In genomic region chr1:168044765-168045164, GRCm38 (mm10) we compare ENCODE assay signal across 14 mouse cellular contexts.
DNase-seq lines count a peak whose midpoint lies in the region; ATAC-seq and TF ChIP-seq lines count a peak whose summit lies in the region.
"Had no signal": no experiment of that assay in that cellular context is flagged by ENCODE, and none has a peak within 500 bp of the region (broad histone marks: within the 10 kb centered on the region; RNA-seq: fewer than 3 reads in every experiment).

No protein-coding gene starts in this region.

- H3K27me3 ChIP-seq in midbrain, embryonic 15.5 days (replicated peaks) = no peaks in the 10 kb centered on the region
- H3K27me3 ChIP-seq: embryonic facial prominence, embryonic 12.5 days; liver, embryonic 15.5 days had no signal

- whole genome bisulfite sequencing in midbrain, embryonic 15.5 days = 30% methylated on average over 10 of the region's 10 CpGs

- DNase-seq in layer of hippocampus, adult 2 months (ENCODE audit: low spot score in 2 of 2) = no peak
- DNase-seq in layer of hippocampus, adult 11-12 months (ENCODE audit: low spot score) = no peak
- peak; percentile 43 for DNase-seq in brain, adult 2 months (ENCODE audit: low read depth, low spot score)
- no peak for DNase-seq in adrenal gland, postnatal 36 days
- DNase-seq: adrenal gland, postnatal 25 days; cerebellum, adult 8-10 months; kidney, postnatal 25 days had no signal

- peak overlapping the region; percentile 32 for H3K4me2 ChIP-seq in midbrain, embryonic 15.5 days
- H3K4me2 ChIP-seq: embryonic facial prominence, embryonic 12.5 days; liver, embryonic 15.5 days had no signal

- TF ChIP-seq CTCF in layer of hippocampus, adult 2 months (conservative IDR thresholded peaks at IDR 0.05) = no peak
- TF ChIP-seq CTCF in cortical plate, adult 2 months (IDR thresholded peaks at IDR 0.05; ENCODE audit: extremely low read depth, insufficient read depth, low read length) = no peak

- H3K9ac ChIP-seq in midbrain, embryonic 15.5 days = no peak overlapping the region
- H3K9ac ChIP-seq: embryonic facial prominence, embryonic 12.5 days; liver, embryonic 15.5 days had no signal

- no peaks in the 10 kb centered on the region for H3K36me3 ChIP-seq in midbrain, embryonic 15.5 days (replicated peaks)
- H3K36me3 ChIP-seq: embryonic facial prominence, embryonic 12.5 days; liver, embryonic 15.5 days had no signal

- TF ChIP-seq POLR2A in cortical plate, adult 2 months (IDR thresholded peaks at IDR 0.05; ENCODE audit: extremely low read depth, insufficient read depth, low read length) = no peak

- H3K4me1 ChIP-seq in cortical plate, adult 2 months (ENCODE audit: control insufficient read depth, insufficient read depth, low read length) = no peaks in the 10 kb centered on the region; the same call in 1 of the 2 replicates
- peaks cover 18% of the 10 kb centered on the region for H3K4me1 ChIP-seq in midbrain, embryonic 15.5 days
- H3K4me1 ChIP-seq: embryonic facial prominence, embryonic 12.5 days; liver, embryonic 15.5 days had no signal

- H3K27ac ChIP-seq in layer of hippocampus, adult 2 months = no peak overlapping the region
- H3K27ac ChIP-seq in cortical plate, adult 2 months (ENCODE audit: insufficient read depth, low read length) = no peak overlapping the region
- H3K27ac ChIP-seq in midbrain, embryonic 15.5 days = peak overlapping the region; percentile 30
- H3K27ac ChIP-seq: embryonic facial prominence, embryonic 12.5 days; liver, embryonic 15.5 days; macrophage had no signal

- peak; percentile 65; the same call in 1 of the 2 replicates for ATAC-seq in midbrain, embryonic 15.5 days (replicated peaks)
- ATAC-seq in megakaryocyte progenitor cell, adult 5-6 weeks (replicated peaks; ENCODE audit: poor library complexity) = no peak
- ATAC-seq: inflammation-experienced regulatory T-cells, adult 6 months had no signal

- H3K9me3 ChIP-seq in midbrain, embryonic 15.5 days = no peaks in the 10 kb centered on the region
- H3K9me3 ChIP-seq: embryonic facial prominence, embryonic 12.5 days; liver, embryonic 15.5 days had no signal

- H3K4me3 ChIP-seq in layer of hippocampus, adult 2 months = peak overlapping the region; percentile 22; the same call in 1 of the 2 replicates
- 0 out of 2 replicates have a peak overlapping the region, but pooled peaks have one; percentile 1 for H3K4me3 ChIP-seq in cortical plate, adult 2 months (ENCODE audit: insufficient read depth, low read length)
- 0 out of 2 replicates have a peak overlapping the region, but pooled peaks have one; percentile 3 for H3K4me3 ChIP-seq in midbrain, embryonic 15.5 days
- H3K4me3 ChIP-seq: embryonic facial prominence, embryonic 12.5 days; liver, embryonic 15.5 days had no signal
